In the genomic region with DNA sequence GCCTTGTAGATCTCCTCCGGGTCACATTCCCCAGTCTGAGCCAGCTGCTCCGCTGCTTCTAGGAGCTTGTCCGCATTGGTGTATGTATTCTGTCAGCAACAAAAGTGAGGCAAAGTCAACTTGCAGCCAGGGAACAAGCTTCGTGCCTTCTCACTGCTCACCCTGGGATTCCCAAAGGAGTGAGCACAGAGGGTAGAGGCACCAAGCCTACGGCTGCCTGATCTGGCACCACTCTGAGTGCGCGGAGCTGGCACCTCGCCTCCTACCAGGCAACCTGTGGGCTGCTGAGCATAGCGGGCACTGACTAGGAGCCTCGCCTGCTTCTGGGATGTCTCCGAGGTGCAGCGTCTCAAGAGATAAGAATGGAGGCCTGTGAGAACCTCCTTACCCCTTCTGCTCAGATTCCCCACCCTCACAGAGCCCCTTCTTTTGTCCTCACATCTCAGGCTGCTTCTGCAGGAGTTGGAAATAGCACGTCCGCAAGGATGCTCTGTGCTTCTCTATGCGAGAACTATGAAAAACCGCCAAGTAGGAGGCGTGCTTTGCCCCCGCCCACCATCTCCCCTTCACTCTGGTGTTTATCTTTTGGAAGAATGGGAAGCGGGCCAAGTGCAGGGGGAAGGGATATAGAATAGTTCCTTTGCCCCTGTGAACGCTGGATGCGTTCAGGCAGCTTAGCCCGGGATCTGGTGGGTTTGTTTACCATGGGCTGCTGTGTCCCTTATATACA, we compare ENCODE assay signal across 8 mouse cellular contexts.
DNase-seq lines count a peak whose midpoint lies in the region; ATAC-seq lines count a peak whose summit lies in the region.

No protein-coding gene starts in this region.

- H3K9ac ChIP-seq in embryonic facial prominence, embryonic 14.5 days (ENCODE audit: low read depth, low read length), result no peak overlapping the region

- no peaks in the 10 kb centered on the region for H3K27me3 ChIP-seq in embryonic facial prominence, embryonic 14.5 days (replicated peaks; ENCODE audit: control insufficient read depth, insufficient read depth, low read length)

- intact Hi-C loops in heart, postnatal 10 days (cut with DNase I), result no loop called here

- no peak overlapping the region for H3K27ac ChIP-seq in embryonic facial prominence, embryonic 14.5 days (replicated peaks; ENCODE audit: low read depth, low read length)

- H3K4me1 ChIP-seq in embryonic facial prominence, embryonic 14.5 days (ENCODE audit: control insufficient read depth, insufficient read depth, low read length), result peaks cover 12% of the 10 kb centered on the region; the same call in 1 of the 2 replicates

- no peaks in the 10 kb centered on the region for H3K9me3 ChIP-seq in embryonic facial prominence, embryonic 14.5 days (ENCODE audit: control insufficient read depth, low read length)

- DNase-seq in layer of hippocampus, adult 11-12 months (ENCODE audit: low spot score), result peak; percentile 72
- DNase-seq in layer of hippocampus, adult 9-10 months (ENCODE audit: low spot score), result no peak
- DNase-seq in embryonic facial prominence, embryonic 14.5 days (ENCODE audit: low spot score), result peak; percentile 83
- DNase-seq in heart, postnatal 10 days, result peak; percentile 38 to 56
- DNase-seq in lung, postnatal 10 days, result peak; percentile 57
- no peak for DNase-seq in Muller cell, postnatal 12 days (ENCODE audit: inconsistent ontology term)
- DNase-seq in gastrocnemius, adult 18-20 months (ENCODE audit: low spot score), result no peak

- H3K36me3 ChIP-seq in embryonic facial prominence, embryonic 14.5 days (ENCODE audit: control insufficient read depth, insufficient read depth, low read length), result no peaks in the 10 kb centered on the region

- H3K4me3 ChIP-seq in embryonic facial prominence, embryonic 14.5 days (ENCODE audit: low read depth, low read length), result no peak overlapping the region

- WGBS in embryonic facial prominence, embryonic 14.5 days, result 61% methylated on average over 22 of the region's 22 CpGs

- peak; percentile 53; the same call in 1 of the 2 replicates for ATAC-seq in embryonic facial prominence, embryonic 14.5 days (ENCODE audit: low read depth)
- no peak for ATAC-seq in megakaryocyte progenitor cell, adult 5-6 weeks (replicated peaks; ENCODE audit: poor library complexity)

- peak overlapping the region; percentile 26 for H3K4me2 ChIP-seq in embryonic facial prominence, embryonic 14.5 days (ENCODE audit: low read depth, low read length)

Comparison
In these comparisons a context has a peak if more than half of its experiments do, and no peak if none do; other contexts are left out.
1. DNase-seq: peak in layer of hippocampus, adult 11-12 months (single experiment), embryonic facial prominence, embryonic 14.5 days (single experiment), heart, postnatal 10 days (2 of 2) and lung, postnatal 10 days (single experiment); none in layer of hippocampus, adult 9-10 months (single experiment), Muller cell, postnatal 12 days (single experiment) and gastrocnemius, adult 18-20 months (single experiment).